Mouse (Mus musculus): Measurements from ENCODE around the gene D8Ertd738e.

The D8Ertd738e gene

DNA sequence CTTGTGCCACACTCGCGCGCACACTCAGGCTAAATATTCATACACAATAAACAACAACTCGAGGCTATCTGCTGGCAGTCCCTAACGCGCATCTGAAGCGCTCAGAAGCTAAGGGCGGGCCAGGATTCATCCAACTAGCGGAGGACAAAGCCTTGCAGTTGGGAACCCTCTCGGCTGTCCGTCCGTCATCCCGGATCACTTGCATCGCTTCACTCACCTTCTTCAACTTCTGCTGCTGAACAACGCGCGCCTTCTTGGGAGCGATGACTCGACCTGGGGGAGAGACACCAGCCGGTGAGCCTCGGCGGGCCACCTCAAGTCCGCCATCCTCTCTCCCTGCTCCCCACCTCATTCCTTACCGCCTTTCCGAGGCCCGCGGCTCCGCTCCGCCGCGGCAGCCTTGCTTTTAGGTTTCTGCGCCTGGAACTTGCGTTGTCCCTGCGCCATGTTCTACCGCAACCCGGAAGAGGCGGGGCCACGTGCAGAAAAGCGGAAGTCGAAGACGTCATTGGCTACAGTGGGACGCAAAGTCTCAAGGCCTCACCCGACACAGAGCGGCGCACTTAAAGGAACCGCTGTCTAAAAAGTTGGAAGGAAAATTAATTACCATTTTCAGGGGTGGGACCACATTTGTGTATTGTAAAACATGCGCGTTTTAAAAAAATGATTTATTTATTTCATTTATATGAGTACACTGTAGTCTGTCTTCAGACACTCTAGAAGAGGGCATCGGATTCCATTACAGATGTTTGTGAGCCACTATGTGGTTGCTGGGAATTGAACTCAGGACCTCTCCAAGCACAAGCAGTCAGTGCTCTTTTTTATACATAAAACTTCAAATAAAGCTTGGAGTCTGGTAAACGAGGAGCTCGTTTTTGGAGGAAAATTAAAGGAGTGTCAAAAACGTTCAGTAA is at the start of gene D8Ertd738e:
TSS of gene D8Ertd738e (minus strand) at position 463 of the 914 bp plus-strand sequence.
- peak; percentile 86 to 91 for DNase-seq

GRCm38 (mm10) chr8:84297029-84297785 is 47.7 kb upstream of the D8Ertd738e start:
- no peak for DNase-seq

DNA sequence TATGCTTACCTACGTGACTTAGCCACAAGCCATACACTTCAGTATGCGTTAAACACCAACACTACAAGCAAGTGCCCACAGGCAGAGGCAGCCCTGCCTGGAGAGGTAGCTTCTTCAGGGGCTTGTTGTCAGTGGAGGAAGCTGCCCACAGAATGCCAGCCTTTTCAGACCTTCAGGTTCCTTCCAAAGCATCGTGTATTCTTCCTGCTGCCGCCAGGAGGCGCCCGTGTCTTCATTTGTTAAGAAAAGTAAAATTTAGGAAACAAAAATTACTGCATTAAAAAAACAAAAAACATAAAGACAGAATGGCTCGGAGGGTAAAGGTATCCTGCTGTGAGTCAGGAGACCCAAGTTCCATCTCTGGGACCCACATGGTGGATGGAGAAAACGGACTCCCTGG is 42.2 kb upstream of the D8Ertd738e start:
- DNase-seq: peak; percentile 84 to 87

GRCm38 (mm10) chr8:84291086-84291485 is 41.6 kb upstream of the D8Ertd738e start:
- DNase-seq: peak; percentile 73 to 82

DNA sequence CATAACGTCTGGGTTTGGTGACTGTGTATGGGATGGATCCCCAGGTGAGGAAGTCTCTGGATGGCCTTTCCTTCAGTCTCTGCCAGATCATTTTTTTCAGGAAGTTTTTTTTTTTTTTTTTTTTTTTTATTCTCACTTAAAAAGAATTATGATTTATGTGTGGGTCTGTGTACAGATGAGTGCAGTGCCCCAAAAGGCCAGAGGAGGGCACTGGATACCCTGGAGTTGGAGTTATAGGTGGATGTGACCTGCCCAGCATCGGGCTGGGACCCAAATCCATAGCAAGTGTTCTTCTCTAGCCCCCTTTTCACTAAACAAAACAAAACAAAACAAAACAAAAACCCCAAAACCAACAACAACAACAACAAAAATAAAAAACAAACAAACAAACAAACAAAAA is 39.4 kb upstream of the D8Ertd738e start:
- peak; percentile 57 to 73 for DNase-seq

- DNase-seq: peak; percentile 32 to 54
Observed at GRCm38 (mm10) chr8:84285665-84286064, 36.1 kb upstream of the D8Ertd738e start.

DNA sequence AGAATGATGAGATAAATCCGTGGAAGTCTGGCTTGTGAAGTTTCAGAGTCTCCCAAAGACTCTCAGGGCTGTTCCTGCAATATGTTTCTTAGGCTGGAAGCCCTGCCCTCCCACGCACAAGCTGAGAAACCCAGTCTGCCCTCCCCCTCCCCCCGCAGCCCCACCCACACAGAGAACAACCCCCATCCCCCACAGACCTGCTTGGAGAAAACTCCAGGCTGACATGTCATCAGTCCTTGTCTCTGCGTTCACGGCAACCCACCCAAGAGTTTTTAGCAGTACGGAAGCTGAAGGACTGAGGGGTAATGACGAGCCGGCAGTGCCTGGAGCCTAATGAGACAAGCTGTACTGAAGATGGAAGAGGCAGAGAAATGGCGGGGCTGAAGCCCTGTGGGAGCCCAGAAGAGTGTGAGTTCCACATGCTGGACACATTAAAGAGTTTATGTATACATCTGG is 35.1 kb upstream of the D8Ertd738e start:
- peak; percentile 13 to 36 for DNase-seq

- peak in 1 of 2 experiments; percentile 0 for DNase-seq
Observed at GRCm38 (mm10) chr8:84280777-84281176, 31.3 kb upstream of the D8Ertd738e start.

- no peak for DNase-seq
Observed at GRCm38 (mm10) chr8:84276447-84276846, 26.9 kb upstream of the D8Ertd738e start.

- no peak for DNase-seq
Observed at GRCm38 (mm10) chr8:84273968-84274367, 24.4 kb upstream of the D8Ertd738e start.

- DNase-seq: no peak
Observed at GRCm38 (mm10) chr8:84272302-84272701, 22.8 kb upstream of the D8Ertd738e start.

DNA sequence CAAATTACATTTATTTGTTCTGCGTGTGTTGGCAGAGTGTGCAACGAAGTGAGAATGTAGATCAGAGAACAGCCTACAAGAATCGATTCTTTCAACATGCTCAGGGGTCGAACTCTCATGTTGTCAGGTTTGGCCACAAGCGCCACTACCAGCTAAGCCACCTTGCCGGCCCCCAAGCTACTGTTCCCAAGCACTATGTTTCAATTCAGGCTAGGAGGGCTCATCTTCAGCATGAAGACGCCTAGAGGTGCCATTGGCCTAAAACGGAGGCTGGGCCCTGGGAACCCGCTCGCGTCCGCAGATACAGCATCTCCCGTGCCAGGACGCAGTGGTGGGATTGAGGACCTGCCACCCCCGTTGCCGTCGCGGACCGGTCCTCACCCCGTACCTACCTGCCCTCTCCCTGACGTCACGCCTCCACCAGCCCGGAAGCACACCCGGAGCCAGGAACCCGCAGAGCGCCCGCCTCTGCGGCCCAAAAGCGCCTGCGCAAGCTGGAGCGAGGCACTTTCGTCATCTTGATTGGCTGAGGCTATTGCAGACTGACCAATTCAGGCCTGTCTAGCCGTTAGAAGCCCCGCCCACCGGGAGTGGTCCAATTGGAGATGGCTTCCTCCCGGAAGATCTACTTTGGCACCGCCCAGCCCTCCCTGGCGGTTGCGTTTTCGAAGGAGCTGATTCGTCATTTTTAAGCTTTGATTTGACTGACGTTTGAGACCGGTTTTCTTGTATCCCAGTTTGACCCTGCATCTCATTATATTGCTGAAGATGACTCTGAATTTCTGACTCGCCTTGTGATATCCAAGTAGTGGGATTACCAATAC is 20.6 kb upstream of the D8Ertd738e start, which contains the start of gene Ccdc130:
TSS of gene Ccdc130 (minus strand) at position 431 of the 824 bp plus-strand sequence.
- peak; percentile 100 for DNase-seq

DNA sequence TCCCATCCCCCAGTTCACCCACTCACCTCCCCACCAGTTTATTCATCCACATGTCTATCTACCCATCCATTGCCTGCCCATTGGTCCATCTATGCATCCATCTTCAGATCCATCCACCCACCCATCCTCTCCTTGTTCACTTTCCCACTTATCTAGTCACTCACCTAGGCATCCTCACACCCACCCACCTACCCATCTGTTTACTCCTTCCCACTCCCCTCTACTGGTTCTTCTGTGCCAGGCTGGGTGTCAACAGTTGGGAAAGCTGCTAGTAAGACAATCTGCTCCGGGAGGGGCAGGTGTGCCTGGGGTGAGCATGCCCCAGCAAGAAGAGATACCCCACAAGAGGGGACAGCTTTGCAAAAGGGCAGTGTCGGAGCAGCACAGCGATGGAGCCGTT is 11.6 kb upstream of the D8Ertd738e start:
- no peak for DNase-seq

GRCm38 (mm10) chr8:84256822-84257610 is 7.5 kb upstream of the D8Ertd738e start, which contains the start of gene Mri1:
Gene Mri1 (minus strand): TSS chr8:84257326.
- DNase-seq: peak; percentile 89 to 91

- DNase-seq: no peak
Observed at GRCm38 (mm10) chr8:84256458-84256821, 6.9 kb upstream of the D8Ertd738e start.

DNA sequence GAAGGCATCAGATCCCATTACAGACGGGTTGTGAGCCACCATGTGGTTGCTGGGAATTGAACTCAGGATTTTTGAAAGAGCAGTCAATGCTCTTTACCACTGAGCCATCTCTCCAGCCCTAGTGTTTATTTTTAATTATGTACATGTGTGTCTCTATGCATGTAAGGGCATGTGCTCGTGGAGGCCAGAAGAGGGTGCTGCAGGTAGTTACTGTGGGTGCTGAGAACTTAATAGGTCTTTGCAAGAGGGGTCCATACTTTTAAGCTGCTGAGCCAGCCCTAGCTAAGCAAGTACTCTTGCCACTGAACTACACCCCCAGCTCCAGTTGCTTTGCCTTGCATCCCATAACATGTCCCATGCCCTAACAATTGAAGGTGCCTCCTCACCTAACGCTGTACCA is 6.3 kb upstream of the D8Ertd738e start:
- no peak for DNase-seq

- peak in 1 of 2 experiments; percentile 39 for DNase-seq
Observed at GRCm38 (mm10) chr8:84241821-84242220, 7.7 kb downstream of the D8Ertd738e start.

GRCm38 (mm10) chr8:84241167-84241566 is 8.4 kb downstream of the D8Ertd738e start:
- no peak for DNase-seq

DNA sequence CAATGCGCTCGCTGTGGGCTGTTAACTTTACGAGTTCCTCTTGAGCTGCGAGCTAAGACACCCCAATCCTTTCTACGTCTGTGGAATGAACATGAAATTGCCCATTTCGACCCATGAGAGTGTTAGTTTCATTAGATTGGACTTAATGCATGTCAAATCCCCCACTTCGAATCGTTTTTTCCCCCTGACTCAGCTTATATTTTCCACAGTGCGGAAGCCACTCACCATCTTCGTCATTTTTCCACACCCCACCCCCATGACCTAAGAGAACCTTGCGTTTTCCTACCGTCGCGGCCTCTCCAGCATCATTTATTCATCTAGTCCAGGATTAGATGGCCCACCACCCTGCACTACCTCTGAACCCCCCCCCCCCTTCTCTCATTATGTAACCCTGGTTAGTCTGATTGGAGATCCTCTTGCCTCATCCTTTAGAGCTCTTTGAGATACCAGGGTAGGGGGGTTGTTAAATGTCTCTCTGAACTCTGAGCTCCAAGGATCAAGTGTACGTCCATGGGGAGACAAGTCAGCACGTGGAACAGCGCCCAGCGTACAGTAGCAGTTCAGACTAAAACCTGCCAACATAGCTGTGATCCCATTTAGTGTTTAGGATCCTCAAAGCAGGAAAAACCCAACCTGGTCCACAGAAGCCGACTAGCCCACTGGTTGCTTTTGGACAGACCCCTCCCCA is 11.8 kb downstream of the D8Ertd738e start:
- no peak for DNase-seq

DNA sequence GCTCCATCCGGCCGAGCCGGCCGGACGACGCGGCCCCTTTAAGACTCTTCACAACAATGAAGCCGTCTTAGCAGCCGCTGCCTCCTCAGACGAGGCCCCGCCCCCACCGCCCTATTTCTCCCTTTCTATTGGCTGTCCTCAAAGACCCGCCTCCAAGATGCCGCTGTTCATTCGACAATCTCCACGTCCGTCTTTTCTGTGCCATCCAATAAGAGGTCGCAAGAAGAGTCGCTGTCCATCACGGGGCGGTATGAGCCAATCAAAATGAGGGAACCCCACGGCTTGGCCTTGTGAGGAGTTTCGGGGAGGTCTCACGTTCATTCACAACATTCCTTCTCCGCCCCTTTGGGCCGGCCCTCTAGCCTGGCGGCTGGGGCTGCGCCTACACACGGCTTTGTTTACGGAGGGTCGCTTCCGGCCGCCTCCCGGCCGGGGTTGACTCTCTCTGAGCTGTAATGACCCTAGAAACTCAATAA is 12.5 kb downstream of the D8Ertd738e start, which contains the start of gene Zswim4:
TSS of gene Zswim4 (minus strand) at position 58 of the 476 bp plus-strand sequence.
- DNase-seq: peak; percentile 98 to 99

Measured in cerebellum, postnatal 25 days (tissue).